Mouse (Mus musculus): ENCODE results near the gene Cd59a. TPM values are rescaled to one million over a fixed set of nuclear protein-coding genes. Genes with fewer than 3 reads are reported as not detected.
"Not testable (repeated sequence)": the region's sequence is repeated elsewhere in the genome, so short reads cannot be mapped to it uniquely, and the experiment has no call there.

Cd59a gene
- total RNA-seq, 1 experiment = 6.4 TPM

DNA sequence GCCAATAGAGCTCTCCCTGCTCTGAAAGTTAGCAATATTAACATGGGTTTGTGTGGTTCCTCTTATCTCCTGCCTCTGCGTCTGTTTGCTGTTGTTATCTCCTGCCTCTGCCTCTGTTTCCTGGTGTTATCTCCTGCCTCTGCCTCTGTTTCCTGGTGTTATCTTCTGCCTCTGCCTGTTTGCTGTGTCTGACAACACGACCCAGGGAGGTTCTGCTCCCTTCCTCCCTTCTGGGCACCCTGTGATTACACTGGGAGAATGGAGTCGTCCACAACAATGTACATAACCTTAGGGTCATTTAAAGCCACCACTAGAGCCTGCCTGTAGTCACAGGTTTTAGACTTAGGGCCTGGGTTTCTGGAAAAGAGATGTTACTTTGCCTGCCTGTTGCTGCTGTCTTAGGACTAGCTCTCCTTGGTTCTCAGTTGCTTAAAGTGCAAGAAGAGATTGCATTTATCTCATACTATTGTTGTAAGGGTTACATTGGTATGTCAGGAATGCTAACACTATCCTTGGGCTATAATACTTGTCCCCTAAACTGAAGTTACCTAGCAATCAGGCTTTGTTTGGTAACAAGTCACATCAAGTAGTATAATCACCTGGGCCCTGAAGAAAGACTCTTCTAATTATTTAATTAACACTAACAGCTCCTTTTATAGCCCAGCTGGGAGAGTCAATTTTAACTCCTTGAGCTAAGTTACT lies 3.1 kb downstream of the Cd59a start:
- peaks cover 3 to 6% of the 10 kb centered on the region in 2 experiments; a peak in 2 of 4 replicates for H3K4me1 ChIP-seq (ENCODE audit: control insufficient read depth in 2 of 2, insufficient read depth in 2 of 2, low read length in 2 of 2, poor library complexity in 1 of 2)
- DNase-seq (ENCODE audit: low read depth, low spot score) = peak; percentile 57
- no peak overlapping the region for H3K4me3 ChIP-seq (ENCODE audit: insufficient read depth in 1 of 2, low read depth in 1 of 2, low read length in 2 of 2, poor library complexity in 1 of 2, severe bottlenecking in 1 of 2)
- TF ChIP-seq MAFK (IDR thresholded peaks at IDR 0.05; ENCODE audit: insufficient read depth, low read depth, low read length) (no peak), CHD2 (IDR thresholded peaks at IDR 0.05; ENCODE audit: low read depth, low read length) (0 out of 2 replicates have a peak, but pooled peaks have one; percentile 39), HCFC1 (IDR thresholded peaks at IDR 0.05; ENCODE audit: borderline replicate concordance, insufficient read depth, low read length) (no peak), ZNF384 (IDR thresholded peaks at IDR 0.05; ENCODE audit: low read depth, low read length) (no peak), ZC3H11A (IDR thresholded peaks at IDR 0.05; ENCODE audit: borderline replicate concordance, low read depth, low read length) (no peak)
- no peak overlapping the region for H3K9ac ChIP-seq (ENCODE audit: insufficient read depth, low read depth, low read length, poor library complexity, severe bottlenecking)
- in situ Hi-C loops (cut with MboI; ENCODE audit: low sequenced_read_pairs in 2 of 2, unreplicated experiment in 2 of 2) = no loop called here
- no peaks in the 10 kb centered on the region for H3K9me3 ChIP-seq (ENCODE audit: control insufficient read depth, insufficient read depth, low read depth, low read length)
- peak overlapping the region; percentile 75 for H3K27ac ChIP-seq (ENCODE audit: insufficient read depth, low read depth, low read length, poor library complexity, severe bottlenecking)
- H3K36me3 ChIP-seq (ENCODE audit: control insufficient read depth, insufficient read depth, low read length, poor library complexity, severe bottlenecking) = no peaks in the 10 kb centered on the region

DNA sequence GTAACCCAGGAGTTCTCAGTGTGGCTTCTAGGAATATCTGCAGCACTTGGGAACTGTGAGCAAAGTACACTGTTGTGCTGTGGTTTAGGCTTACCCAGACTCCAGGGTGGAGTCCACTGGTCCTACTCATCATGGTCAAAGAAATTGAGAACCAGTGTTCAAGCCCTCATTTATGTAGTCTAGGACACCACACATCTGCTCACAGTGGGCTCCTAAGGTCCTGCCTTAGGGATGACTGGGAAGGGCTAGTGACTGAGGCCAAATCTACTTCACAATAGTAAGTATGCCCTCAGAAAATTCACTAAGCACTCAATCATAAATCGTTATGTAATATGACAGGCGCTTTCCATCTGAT lies 3.6 kb downstream of the Cd59a start:
- TF ChIP-seq ZC3H11A (IDR thresholded peaks at IDR 0.05; ENCODE audit: borderline replicate concordance, low read depth, low read length) (no peak), MAFK (IDR thresholded peaks at IDR 0.05; ENCODE audit: insufficient read depth, low read depth, low read length) (no peak), ZNF384 (IDR thresholded peaks at IDR 0.05; ENCODE audit: low read depth, low read length) (no peak), HCFC1 (IDR thresholded peaks at IDR 0.05; ENCODE audit: borderline replicate concordance, insufficient read depth, low read length) (no peak), CHD2 (IDR thresholded peaks at IDR 0.05; ENCODE audit: low read depth, low read length) (no peak)
- H3K4me1 ChIP-seq (ENCODE audit: control insufficient read depth in 2 of 2, insufficient read depth in 2 of 2, low read length in 2 of 2, poor library complexity in 1 of 2) = peaks cover 3 to 6% of the 10 kb centered on the region in 2 experiments; a peak in 2 of 4 replicates
- H3K9me3 ChIP-seq (ENCODE audit: control insufficient read depth, insufficient read depth, low read depth, low read length) = no peaks in the 10 kb centered on the region
- no peaks in the 10 kb centered on the region for H3K36me3 ChIP-seq (ENCODE audit: control insufficient read depth, insufficient read depth, low read length, poor library complexity, severe bottlenecking)
- in situ Hi-C loops (cut with MboI; ENCODE audit: low sequenced_read_pairs in 2 of 2, unreplicated experiment in 2 of 2) = no loop called here
- H3K9ac ChIP-seq (ENCODE audit: insufficient read depth, low read depth, low read length, poor library complexity, severe bottlenecking) = no peak overlapping the region
- H3K4me3 ChIP-seq (ENCODE audit: insufficient read depth in 1 of 2, low read depth in 1 of 2, low read length in 2 of 2, poor library complexity in 1 of 2, severe bottlenecking in 1 of 2) = no peak overlapping the region
- H3K27ac ChIP-seq (ENCODE audit: insufficient read depth, low read depth, low read length, poor library complexity, severe bottlenecking) = peak overlapping the region; percentile 60
- no peak for DNase-seq (ENCODE audit: low read depth, low spot score)

DNA sequence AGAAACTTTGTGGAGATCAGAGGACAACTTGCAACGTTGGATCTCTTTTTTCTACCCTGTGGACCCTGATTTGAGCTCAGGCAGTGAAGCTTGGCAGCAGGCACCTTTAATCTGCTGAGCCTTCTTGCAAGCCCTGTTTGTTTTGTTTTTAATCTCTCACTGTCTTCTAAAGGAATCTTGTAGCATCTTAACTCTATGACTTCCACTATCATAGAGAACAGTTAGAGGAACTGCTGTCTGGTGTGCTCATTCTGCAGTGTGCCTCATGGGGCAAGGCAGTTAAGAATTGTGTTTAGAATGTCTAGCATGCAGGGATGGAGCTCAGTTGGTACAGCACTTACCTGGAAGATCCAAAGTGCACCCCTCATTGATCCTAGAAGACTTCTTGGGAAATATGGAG lies 4.3 kb downstream of the Cd59a start:
- H3K9ac ChIP-seq (ENCODE audit: insufficient read depth, low read depth, low read length, poor library complexity, severe bottlenecking) = no peak overlapping the region
- TF ChIP-seq ZC3H11A (IDR thresholded peaks at IDR 0.05; ENCODE audit: borderline replicate concordance, low read depth, low read length) (no peak), ZNF384 (IDR thresholded peaks at IDR 0.05; ENCODE audit: low read depth, low read length) (no peak), HCFC1 (IDR thresholded peaks at IDR 0.05; ENCODE audit: borderline replicate concordance, insufficient read depth, low read length) (no peak), CHD2 (IDR thresholded peaks at IDR 0.05; ENCODE audit: low read depth, low read length) (no peak)
- in situ Hi-C loops (cut with MboI; ENCODE audit: low sequenced_read_pairs in 2 of 2, unreplicated experiment in 2 of 2) = no loop called here
- no peaks in the 10 kb centered on the region for H3K36me3 ChIP-seq (ENCODE audit: control insufficient read depth, insufficient read depth, low read length, poor library complexity, severe bottlenecking)
- peaks cover 3 to 6% of the 10 kb centered on the region in 2 experiments; a peak in 2 of 4 replicates for H3K4me1 ChIP-seq (ENCODE audit: control insufficient read depth in 2 of 2, insufficient read depth in 2 of 2, low read length in 2 of 2, poor library complexity in 1 of 2)
- no peak overlapping the region for H3K4me3 ChIP-seq (ENCODE audit: insufficient read depth in 1 of 2, low read depth in 1 of 2, low read length in 2 of 2, poor library complexity in 1 of 2, severe bottlenecking in 1 of 2)
- H3K9me3 ChIP-seq (ENCODE audit: control insufficient read depth, insufficient read depth, low read depth, low read length) = no peaks in the 10 kb centered on the region
- DNase-seq (ENCODE audit: low read depth, low spot score) = no peak
- H3K27ac ChIP-seq (ENCODE audit: insufficient read depth, low read depth, low read length, poor library complexity, severe bottlenecking) = no peak overlapping the region

DNA sequence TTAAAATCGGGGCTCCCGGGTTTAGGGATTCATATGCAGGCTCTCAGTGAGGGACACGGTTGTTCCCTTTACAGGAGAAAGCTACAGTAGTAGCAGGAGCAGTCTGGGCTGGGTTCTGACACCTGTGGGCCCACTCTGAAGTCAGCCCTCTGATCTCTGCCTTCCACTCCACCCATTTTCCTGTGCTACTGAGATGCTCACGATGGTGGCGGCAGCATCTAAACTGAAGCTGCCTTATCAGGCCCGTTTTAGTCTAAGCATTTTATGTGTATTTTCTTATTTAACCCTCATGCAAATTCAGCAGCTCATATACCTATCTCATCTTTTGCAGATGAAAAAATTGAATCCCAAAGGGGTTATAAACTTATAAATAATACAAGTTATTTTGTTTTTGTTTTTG lies 9.2 kb downstream of the Cd59a start:
- Histone ChIP-seq H3K4me3 (ENCODE audit: insufficient read depth in 1 of 2, low read depth in 1 of 2, low read length in 2 of 2, poor library complexity in 1 of 2, severe bottlenecking in 1 of 2) (no peak overlapping the region), H3K4me1 (ENCODE audit: control insufficient read depth in 2 of 2, insufficient read depth in 2 of 2, low read length in 2 of 2, poor library complexity in 1 of 2) (peaks cover 3 to 4% of the 10 kb centered on the region in 2 experiments; a peak in 3 of 4 replicates), H3K36me3 (ENCODE audit: control insufficient read depth, insufficient read depth, low read length, poor library complexity, severe bottlenecking) (no peaks in the 10 kb centered on the region), H3K27ac (ENCODE audit: insufficient read depth, low read depth, low read length, poor library complexity, severe bottlenecking) (no peak overlapping the region), H3K9ac (ENCODE audit: insufficient read depth, low read depth, low read length, poor library complexity, severe bottlenecking) (no peak overlapping the region), H3K9me3 (ENCODE audit: control insufficient read depth, insufficient read depth, low read depth, low read length) (no peaks in the 10 kb centered on the region)
- no peak for DNase-seq (ENCODE audit: low read depth, low spot score)
- in situ Hi-C loops (cut with MboI; ENCODE audit: low sequenced_read_pairs in 2 of 2, unreplicated experiment in 2 of 2) = no loop called here
- TF ChIP-seq MAFK (IDR thresholded peaks at IDR 0.05; ENCODE audit: insufficient read depth, low read depth, low read length) (no peak), ZNF384 (IDR thresholded peaks at IDR 0.05; ENCODE audit: low read depth, low read length) (no peak), ZC3H11A (IDR thresholded peaks at IDR 0.05; ENCODE audit: borderline replicate concordance, low read depth, low read length) (no peak), HCFC1 (IDR thresholded peaks at IDR 0.05; ENCODE audit: borderline replicate concordance, insufficient read depth, low read length) (no peak), CHD2 (IDR thresholded peaks at IDR 0.05; ENCODE audit: low read depth, low read length) (no peak)

DNA sequence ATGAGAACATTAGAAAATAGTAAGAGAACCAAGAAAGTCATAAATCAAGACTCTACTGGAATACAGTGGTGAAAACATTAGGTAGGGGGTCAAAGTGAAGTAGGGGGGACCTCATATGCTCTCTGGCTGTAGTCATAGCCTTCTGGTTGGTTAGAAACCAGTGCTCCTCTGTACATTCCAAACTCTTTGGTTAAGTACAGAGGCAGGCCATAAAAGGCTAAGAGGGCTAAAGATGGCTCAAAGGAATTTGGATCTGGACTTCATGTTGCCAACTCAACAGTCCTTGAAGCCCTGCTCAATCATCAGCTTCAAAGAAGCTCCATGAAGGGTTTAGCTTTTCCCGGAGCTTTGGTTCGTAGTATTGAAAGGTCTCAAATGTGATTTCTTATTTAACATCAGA lies 13.4 kb downstream of the Cd59a start:
- H3K9me3 ChIP-seq (ENCODE audit: control insufficient read depth, insufficient read depth, low read depth, low read length); H3K4me3 ChIP-seq (ENCODE audit: insufficient read depth in 1 of 2, low read depth in 1 of 2, low read length in 2 of 2, poor library complexity in 1 of 2, severe bottlenecking in 1 of 2); H3K27ac ChIP-seq (ENCODE audit: insufficient read depth, low read depth, low read length, poor library complexity, severe bottlenecking); DNase-seq (ENCODE audit: low read depth, low spot score); H3K4me1 ChIP-seq (ENCODE audit: control insufficient read depth in 2 of 2, insufficient read depth in 2 of 2, low read length in 2 of 2, poor library complexity in 1 of 2); H3K9ac ChIP-seq (ENCODE audit: insufficient read depth, low read depth, low read length, poor library complexity, severe bottlenecking); H3K36me3 ChIP-seq (ENCODE audit: control insufficient read depth, insufficient read depth, low read length, poor library complexity, severe bottlenecking); in situ Hi-C loops (cut with MboI; ENCODE audit: low sequenced_read_pairs in 2 of 2, unreplicated experiment in 2 of 2): not testable (repeated sequence)
